Mouse (Mus musculus) cerebellum, adult (tissue): ENCODE measurements around the gene Epb41.
A peak's percentile ranks its signal among the peaks of the same experiment; 100 is the strongest.

Experiments
- ATAC-seq: cut with Nextera tagmentation; 2 replicates; pipeline ENCODE4 v1.9.2; 2017; ENCODE audit warnings: mild to moderate bottlenecking, moderate library complexity, mixed read lengths; ENCODE audit not compliant: insufficient number of reproducible peaks, low FRiP score, low TSS enrichment

The Epb41 gene

GRCm38 (mm10) chr4:132074933-132075769 lies at the start of gene Epb41:
Epb41 (minus strand) TSS chr4:132075321.
- peak; percentile 89 for ATAC-seq

- ATAC-seq: no peak
Measured at GRCm38 (mm10) chr4:132123166-132123565, 48.0 kb upstream of the Epb41 start.

DNA sequence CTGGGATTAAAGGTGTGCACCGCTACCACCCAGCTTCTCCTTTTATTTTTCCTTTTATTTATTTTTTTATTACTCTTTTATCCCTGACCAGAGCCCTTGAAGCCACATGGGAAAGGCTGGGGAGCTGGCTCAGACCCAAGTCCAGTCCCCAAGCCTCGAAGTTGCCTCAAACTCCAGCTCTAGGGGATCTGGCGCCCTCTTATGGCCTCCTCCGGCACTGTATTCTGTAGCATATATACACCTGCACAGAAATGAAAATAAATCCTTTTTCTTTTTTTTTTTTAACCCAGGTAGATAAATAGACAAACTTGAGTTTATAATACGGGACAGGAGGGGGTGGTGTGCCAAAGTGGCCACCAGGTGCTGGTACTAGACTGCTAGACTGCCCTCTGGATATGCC lies 46.6 kb upstream of the Epb41 start:
- no peak for ATAC-seq

DNA sequence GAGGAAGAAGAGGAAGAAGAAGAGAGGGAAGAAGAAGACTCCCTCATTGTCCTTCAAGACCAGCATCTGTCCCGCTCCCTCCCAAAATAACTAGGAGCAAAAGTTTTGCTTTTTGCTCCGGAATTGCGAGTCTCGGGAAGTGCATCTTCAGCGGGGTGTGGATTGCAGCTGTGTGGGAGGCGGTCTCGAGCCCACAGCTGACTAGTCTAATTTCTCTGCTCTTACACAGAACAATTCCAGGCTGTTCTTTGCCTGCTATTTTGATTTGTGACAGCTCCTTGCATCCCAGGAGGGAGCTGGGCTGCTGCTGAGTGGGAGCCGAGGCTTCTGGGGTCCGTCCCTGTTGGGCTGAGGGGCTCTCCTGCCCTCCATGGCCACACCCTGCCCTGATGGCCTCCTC lies 44.4 kb upstream of the Epb41 start:
- no peak for ATAC-seq

DNA sequence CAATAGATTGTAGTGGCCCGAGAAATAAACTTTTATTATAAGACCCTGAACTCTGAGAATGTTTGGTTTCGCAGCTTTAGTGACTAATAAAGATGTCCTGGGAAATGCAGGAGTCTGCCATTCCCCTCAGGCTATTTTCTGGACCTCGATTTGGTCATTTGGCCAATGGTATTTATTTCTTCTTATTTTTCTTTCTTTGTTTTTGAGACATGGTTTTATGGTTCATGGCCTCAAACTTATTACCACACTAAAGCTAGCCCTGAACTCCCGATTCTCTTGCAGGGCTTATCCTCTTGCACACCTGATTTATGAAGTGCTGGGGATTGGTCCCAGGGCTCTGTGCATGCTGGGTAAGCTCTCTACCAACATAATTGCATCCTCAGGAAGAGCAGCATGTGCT lies 41.2 kb upstream of the Epb41 start:
- no peak for ATAC-seq

DNA sequence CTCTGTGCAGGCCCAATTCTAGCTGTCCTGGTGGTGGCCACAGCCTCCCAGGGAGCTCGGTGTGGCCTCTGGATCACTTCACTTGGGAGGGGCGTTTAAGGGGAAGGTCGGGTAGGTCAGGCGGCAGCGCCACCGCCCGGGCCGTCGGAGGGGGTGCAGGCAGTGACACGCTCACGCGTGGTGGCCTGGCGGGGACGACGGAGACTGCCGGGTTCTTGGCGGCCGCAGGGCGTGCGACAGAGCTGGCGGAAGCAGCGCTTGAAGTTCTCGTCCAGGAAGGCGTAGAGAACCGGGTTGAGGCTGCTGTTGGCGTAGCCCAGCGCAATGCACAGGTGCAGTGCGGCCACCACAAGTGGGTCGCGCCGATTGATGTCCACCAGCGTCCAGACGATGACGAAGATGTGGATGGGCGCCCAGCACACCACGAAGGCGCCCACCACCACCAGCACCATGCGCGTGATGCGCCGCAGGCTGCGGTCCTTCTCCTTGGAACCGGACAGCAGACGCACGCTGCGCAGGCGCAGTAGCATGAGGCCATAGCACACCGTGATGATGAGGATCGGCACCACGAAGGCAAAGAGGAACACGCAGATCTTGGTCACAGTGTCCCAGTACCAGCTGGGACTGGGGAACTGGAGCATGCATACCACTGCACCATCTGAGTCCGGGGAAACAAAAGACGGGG lies 38.4 kb upstream of the Epb41 start:
- no peak; the same call in 1 of the 2 replicates for ATAC-seq

GRCm38 (mm10) chr4:132111227-132111626 lies 36.1 kb upstream of the Epb41 start:
- ATAC-seq: no peak

DNA sequence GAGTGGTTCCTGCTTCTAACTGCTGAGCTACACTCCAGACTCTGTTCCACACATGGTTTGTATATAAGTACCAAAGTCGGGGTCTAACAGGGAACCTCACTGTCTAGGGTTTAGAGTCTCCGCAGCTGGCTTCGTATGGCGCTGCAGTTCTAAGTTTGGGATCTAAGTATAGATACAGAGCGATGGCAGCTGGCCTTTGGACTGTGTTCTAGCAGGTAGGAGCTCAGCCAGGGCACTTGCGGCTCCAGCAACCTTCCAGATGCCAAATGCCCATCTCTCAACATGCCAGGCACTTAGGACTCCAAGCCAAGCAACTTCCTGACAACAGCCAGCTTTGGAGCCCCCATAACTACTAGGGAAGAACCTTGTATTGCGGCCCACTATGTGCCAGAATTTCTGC lies 33.1 kb upstream of the Epb41 start:
- ATAC-seq: no peak

DNA sequence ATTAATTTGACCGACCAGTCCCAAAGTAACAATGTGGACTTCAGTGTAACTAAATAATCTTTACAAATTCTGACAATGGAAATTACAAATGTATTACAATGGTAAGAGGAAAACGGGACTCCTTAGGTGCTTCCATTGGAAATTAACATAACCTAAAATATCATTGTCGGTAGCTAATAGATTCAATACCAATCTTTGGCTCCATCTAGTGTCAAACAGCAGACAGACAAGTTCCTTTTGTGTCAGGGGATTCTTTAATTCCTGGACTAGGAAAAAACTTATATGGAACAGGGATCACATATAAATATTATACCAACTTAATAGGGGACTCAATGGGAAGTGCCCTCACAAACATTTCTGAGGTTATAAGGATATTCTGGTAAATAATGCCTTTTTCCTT lies 26.0 kb upstream of the Epb41 start:
- no peak for ATAC-seq

- ATAC-seq: no peak
Measured at GRCm38 (mm10) chr4:132099548-132099947, 24.4 kb upstream of the Epb41 start.

DNA sequence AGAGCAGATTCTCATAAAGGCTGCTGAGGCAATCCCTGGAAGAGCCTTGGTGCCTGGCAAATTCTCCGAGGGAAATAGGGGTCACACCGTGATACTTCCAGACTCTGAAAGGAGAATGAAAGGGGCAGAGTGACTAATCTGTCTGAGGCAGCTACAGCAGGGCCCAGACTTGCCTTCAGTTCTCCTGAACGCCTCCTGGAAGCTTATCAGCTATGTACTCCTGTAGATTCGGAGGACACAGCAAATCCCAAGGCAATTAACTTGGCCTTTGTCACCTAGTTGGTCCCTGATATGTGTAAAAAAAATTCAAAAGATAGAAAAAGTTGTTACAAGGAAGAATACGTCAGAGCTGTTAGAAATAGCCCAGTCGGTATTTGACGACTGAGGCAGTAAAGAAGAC lies 19.9 kb upstream of the Epb41 start:
- ATAC-seq: no peak

- no peak for ATAC-seq
Measured at GRCm38 (mm10) chr4:132093928-132094327, 18.8 kb upstream of the Epb41 start.

- no peak for ATAC-seq
Measured at GRCm38 (mm10) chr4:132093136-132093535, 18.0 kb upstream of the Epb41 start.

DNA sequence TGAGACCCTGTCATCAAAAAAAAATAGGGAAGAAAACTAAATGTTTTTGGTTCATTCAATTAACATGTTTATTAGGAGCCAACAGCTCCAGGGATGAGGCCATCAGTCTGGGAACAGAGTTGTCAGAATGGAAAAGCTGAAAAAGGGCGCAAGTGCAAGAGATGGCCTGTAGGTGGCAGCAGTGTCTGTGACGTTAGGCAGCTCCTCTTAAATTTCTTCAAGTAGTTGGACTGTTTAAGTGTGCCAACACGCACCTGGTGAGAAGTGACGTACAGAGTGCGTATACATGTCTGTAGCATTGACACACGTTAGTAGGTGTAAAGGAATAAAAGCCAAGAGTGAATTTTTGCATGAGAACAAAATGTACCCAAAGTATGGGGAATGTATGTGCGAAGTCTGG lies 13.8 kb upstream of the Epb41 start:
- ATAC-seq: no peak

DNA sequence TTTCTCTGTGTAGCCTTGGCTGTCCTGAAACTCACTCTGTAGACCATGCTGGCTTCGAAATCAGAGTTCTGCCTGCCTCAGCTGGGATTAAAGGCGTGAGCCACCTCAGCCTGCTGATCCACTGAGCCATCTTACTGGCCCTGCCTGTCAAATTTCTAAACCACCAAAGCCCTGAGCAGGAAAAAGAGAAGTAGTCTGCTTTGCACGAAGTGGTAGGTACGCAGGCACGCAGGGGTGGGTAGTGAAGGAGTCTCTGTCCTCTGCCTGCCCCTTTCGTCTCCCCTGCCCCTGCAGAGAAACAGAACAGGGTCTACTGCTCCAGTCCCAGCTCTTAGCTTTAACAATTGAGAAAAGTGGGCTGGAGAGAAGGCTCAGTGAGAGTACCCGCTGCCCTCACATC lies 10.0 kb upstream of the Epb41 start:
- ATAC-seq: no peak

GRCm38 (mm10) chr4:132080492-132080983 lies 5.4 kb upstream of the Epb41 start:
- ATAC-seq: no peak

- ATAC-seq: no peak
Measured at GRCm38 (mm10) chr4:132079555-132080275, 4.6 kb upstream of the Epb41 start.

GRCm38 (mm10) chr4:132078296-132078714 lies 3.2 kb upstream of the Epb41 start:
- ATAC-seq: no peak

DNA sequence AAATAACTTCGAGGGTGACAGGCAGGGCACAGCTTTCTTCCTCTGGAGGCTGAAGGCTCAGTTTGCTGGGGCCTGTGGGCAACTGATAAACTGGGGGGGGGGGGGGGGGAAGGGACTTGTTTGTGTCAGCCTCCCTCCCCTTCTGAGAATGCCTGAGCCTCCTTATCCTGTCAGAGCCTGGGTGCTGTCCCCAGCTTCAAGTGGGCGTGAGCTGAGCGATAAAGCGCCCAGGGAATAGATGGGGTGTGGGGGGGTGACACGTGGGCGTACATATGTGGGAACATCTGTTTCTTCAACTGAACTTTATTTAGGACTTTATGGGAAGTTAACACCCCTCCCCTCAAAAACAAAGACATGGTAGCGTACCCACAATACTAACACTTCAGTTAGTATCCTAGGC lies 2.3 kb upstream of the Epb41 start:
- no peak for ATAC-seq

- ATAC-seq: no peak
Measured at GRCm38 (mm10) chr4:132076480-132077405, 1.6 kb upstream of the Epb41 start.
